22 mouse cellular contexts compared by ENCODE assay signal in genomic region chr5:124463462-124463861, GRCm38 (mm10). TPM values are rescaled to one million over a fixed set of nuclear protein-coding genes. Genes with fewer than 3 reads are reported as not detected.
DNase-seq lines count a peak whose midpoint lies in the region; ATAC-seq and TF ChIP-seq lines count a peak whose summit lies in the region.
"Had no signal": no experiment of that assay in that cellular context is flagged by ENCODE, and none has a peak within 500 bp of the region (broad histone marks: within the 10 kb centered on the region; RNA-seq: fewer than 3 reads in every experiment).

No protein-coding gene starts in this region.

- no peak overlapping the region for H3K27ac ChIP-seq in kidney, postnatal 0 days
- H3K27ac ChIP-seq in liver, postnatal 0 days (ENCODE audit: low read depth), result no peak overlapping the region
- H3K27ac ChIP-seq in liver, embryonic 11.5 days (ENCODE audit: low read depth, low read length), result no peak overlapping the region
- H3K27ac ChIP-seq: embryonic facial prominence, embryonic 13.5 days; embryonic facial prominence, embryonic 15.5 days; forebrain, embryonic 10.5 days; forebrain, embryonic 12.5 days had no signal

- H3K4me1 ChIP-seq in kidney, postnatal 0 days (replicated peaks; ENCODE audit: insufficient read depth, low read length), result no peaks in the 10 kb centered on the region
- no peaks in the 10 kb centered on the region for H3K4me1 ChIP-seq in liver, postnatal 0 days (ENCODE audit: insufficient read depth)
- H3K4me1 ChIP-seq in liver, embryonic 11.5 days (replicated peaks; ENCODE audit: control insufficient read depth, insufficient read depth, low read length), result no peaks in the 10 kb centered on the region
- H3K4me1 ChIP-seq: embryonic facial prominence, embryonic 13.5 days; embryonic facial prominence, embryonic 15.5 days; forebrain, embryonic 12.5 days had no signal

- no peak overlapping the region for H3ac ChIP-seq in myocyte (ENCODE audit: control insufficient read depth, insufficient read length)

- no peak overlapping the region for H3K4me2 ChIP-seq in kidney, postnatal 0 days (ENCODE audit: low read length)
- no peak overlapping the region for H3K4me2 ChIP-seq in liver, postnatal 0 days (ENCODE audit: low read depth, low read length)
- H3K4me2 ChIP-seq in liver, embryonic 11.5 days, result no peak overlapping the region
- H3K4me2 ChIP-seq in myocyte (ENCODE audit: low read depth), result no peak overlapping the region
- H3K4me2 ChIP-seq: embryonic facial prominence, embryonic 13.5 days; embryonic facial prominence, embryonic 15.5 days; forebrain, embryonic 12.5 days had no signal

- H3K4me3 ChIP-seq in kidney, postnatal 0 days (replicated peaks; ENCODE audit: low read depth, low read length), result no peak overlapping the region
- no peak overlapping the region for H3K4me3 ChIP-seq in liver, postnatal 0 days (ENCODE audit: low read depth, low read length)
- H3K4me3 ChIP-seq in liver, embryonic 11.5 days (ENCODE audit: low read depth, low read length), result no peak overlapping the region
- H3K4me3 ChIP-seq in myocyte, result no peak overlapping the region
- H3K4me3 ChIP-seq: embryonic facial prominence, embryonic 13.5 days; embryonic facial prominence, embryonic 15.5 days; erythroblast, embryonic 14.5 days; forebrain, embryonic 10.5 days; forebrain, embryonic 12.5 days had no signal

- no peaks in the 10 kb centered on the region for H3K27me3 ChIP-seq in kidney, postnatal 0 days (ENCODE audit: insufficient read depth, low read length)
- H3K27me3 ChIP-seq in liver, postnatal 0 days (ENCODE audit: insufficient read depth, low read length), result no peaks in the 10 kb centered on the region
- H3K27me3 ChIP-seq in liver, embryonic 11.5 days (replicated peaks; ENCODE audit: control insufficient read depth, insufficient read depth, low read length), result no peaks in the 10 kb centered on the region
- H3K27me3 ChIP-seq in myocyte (ENCODE audit: control insufficient read depth, insufficient read depth, insufficient read length), result no peaks in the 10 kb centered on the region
- H3K27me3 ChIP-seq: embryonic facial prominence, embryonic 13.5 days; embryonic facial prominence, embryonic 15.5 days; forebrain, embryonic 12.5 days had no signal

- no peak overlapping the region for H3K9ac ChIP-seq in kidney, postnatal 0 days (ENCODE audit: low read depth, low read length)
- H3K9ac ChIP-seq in liver, postnatal 0 days (replicated peaks), result no peak overlapping the region
- H3K9ac ChIP-seq in liver, embryonic 11.5 days (ENCODE audit: low read depth, low read length), result no peak overlapping the region
- H3K9ac ChIP-seq: embryonic facial prominence, embryonic 13.5 days; embryonic facial prominence, embryonic 15.5 days; forebrain, embryonic 12.5 days had no signal

- H3K79me2 ChIP-seq in myocyte (ENCODE audit: control insufficient read depth, insufficient read depth), result no peaks in the 10 kb centered on the region

- WGBS in kidney, postnatal 0 days, result 85% methylated on average over 5 of the region's 5 CpGs
- WGBS in liver, postnatal 0 days (ENCODE audit: insufficient replicate concordance), result 88% methylated on average over 5 of the region's 5 CpGs
- WGBS in liver, embryonic 11.5 days, result 86% methylated on average over 5 of the region's 5 CpGs

- no peak for TF ChIP-seq CTCF in kidney, postnatal 0 days (IDR thresholded peaks at IDR 0.05; ENCODE audit: low read depth)
- no peak for TF ChIP-seq CTCF in liver, postnatal 0 days (IDR thresholded peaks at IDR 0.05; ENCODE audit: low read depth)

- H3K36me3 ChIP-seq in kidney, postnatal 0 days (ENCODE audit: insufficient read depth, low read length), result peaks cover 31% of the 10 kb centered on the region
- peaks cover 50% of the 10 kb centered on the region for H3K36me3 ChIP-seq in liver, postnatal 0 days (replicated peaks; ENCODE audit: insufficient read depth, low read length)
- peaks cover 27% of the 10 kb centered on the region for H3K36me3 ChIP-seq in liver, embryonic 11.5 days (ENCODE audit: control insufficient read depth, insufficient read depth, low read length)
- peaks cover 30% of the 10 kb centered on the region for H3K36me3 ChIP-seq in myocyte (ENCODE audit: control insufficient read depth, insufficient read depth)

- ATAC-seq in kidney, postnatal 0 days (replicated peaks; ENCODE audit: low FRiP score, low read depth), result 0 out of 2 replicates have a peak, but pooled peaks have one; percentile 10
- ATAC-seq in liver, postnatal 0 days, result no peak
- no peak for ATAC-seq in liver, embryonic 11.5 days (replicated peaks; ENCODE audit: low FRiP score)
- ATAC-seq: forebrain, embryonic 14.5 days had no signal

- DNase-seq in kidney, postnatal 0 days (ENCODE audit: low spot score), result no peak
- no peak for DNase-seq in kidney, adult 11 months
- DNase-seq in liver, postnatal 0 days, result peak; percentile 9
- DNase-seq in liver, embryonic 11.5 days (ENCODE audit: low spot score), result no peak
- no peak for DNase-seq in lung, postnatal 4 days
- DNase-seq: adrenal gland, adult 2 months; adrenal gland, postnatal 10 days; adrenal gland, postnatal 25 days; cerebellum, adult 11 months; cerebellum, adult 18-20 months; cerebellum, adult 8-10 months; cerebellum, adult 9-11 months; cerebellum, postnatal 14 days; cerebellum, postnatal 36 days; embryo, embryonic 11 days had no signal

- no peak for TF ChIP-seq POLR2A in myocyte (IDR thresholded peaks at IDR 0.05; ENCODE audit: insufficient read length, low read depth)

- no peak for TF ChIP-seq EP300 in liver, postnatal 0 days (IDR thresholded peaks at IDR 0.05; ENCODE audit: low read depth)

- no peaks in the 10 kb centered on the region for H3K9me3 ChIP-seq in kidney, postnatal 0 days (replicated peaks; ENCODE audit: low read length)
- no peaks in the 10 kb centered on the region for H3K9me3 ChIP-seq in liver, postnatal 0 days (ENCODE audit: low read length)
- H3K9me3 ChIP-seq in liver, embryonic 11.5 days (ENCODE audit: control insufficient read depth, low read length), result no peaks in the 10 kb centered on the region
- H3K9me3 ChIP-seq: embryonic facial prominence, embryonic 13.5 days; embryonic facial prominence, embryonic 15.5 days; forebrain, embryonic 10.5 days; forebrain, embryonic 12.5 days had no signal

TF ChIP-seq in myocyte, 11 proteins besides CTCF, POLR2A, EP300 and RAD21:
- TF ChIP-seq E2F4 (IDR thresholded peaks at IDR 0.05; ENCODE audit: insufficient read depth) (no peak), POLR2AphosphoS2 (IDR thresholded peaks at IDR 0.05; ENCODE audit: insufficient read length, low read depth) (peak; percentile 75)

RNA-seq across cellular contexts. Expression of gene Rilpl2, which starts 14.7 kb away (rescaled TPM):
- polyA plus RNA-seq in kidney, postnatal 0 days (2015; fragmentation: Nextera tagmentation; extraction: Ambion mirVana), result 41.9 and 44.7 TPM in 2 replicates
- polyA plus RNA-seq in liver, postnatal 0 days (2015; fragmentation: Nextera tagmentation; extraction: Ambion mirVana), result 10.3 and 11.0 TPM in 2 replicates
- polyA plus RNA-seq in liver, embryonic 11.5 days (2014; fragmentation: Nextera tagmentation; extraction: Ambion mirVana), result 18.7 and 19.8 TPM in 2 replicates
- polyA plus RNA-seq in myocyte (2012; fragmentation: generic; extraction: Trizol), result 22.3 TPM

RNA-seq across cellular contexts. Expression of gene Snrnp35, which starts 19.5 kb away (rescaled TPM):
- 17.1 and 21.3 TPM in 2 replicates for polyA plus RNA-seq in kidney, postnatal 0 days (2015; fragmentation: Nextera tagmentation; extraction: Ambion mirVana)
- polyA plus RNA-seq in liver, postnatal 0 days (2015; fragmentation: Nextera tagmentation; extraction: Ambion mirVana), result 5.9 and 6.5 TPM in 2 replicates
- polyA plus RNA-seq in liver, embryonic 11.5 days (2014; fragmentation: Nextera tagmentation; extraction: Ambion mirVana), result 13.6 and 14.0 TPM in 2 replicates
- polyA plus RNA-seq in myocyte (2012; fragmentation: generic; extraction: Trizol), result 18.9 TPM

RNA-seq across cellular contexts. Expression of gene Kmt5a, which starts 23.7 kb away (rescaled TPM):
- 32.8 and 47.5 TPM in 2 replicates for polyA plus RNA-seq in kidney, postnatal 0 days (2015; fragmentation: Nextera tagmentation; extraction: Ambion mirVana)
- 26.7 and 30.6 TPM in 2 replicates for polyA plus RNA-seq in liver, postnatal 0 days (2015; fragmentation: Nextera tagmentation; extraction: Ambion mirVana)
- polyA plus RNA-seq in liver, embryonic 11.5 days (2014; fragmentation: Nextera tagmentation; extraction: Ambion mirVana), result 132 and 145 TPM in 2 replicates
- 58.0 TPM for polyA plus RNA-seq in myocyte (2012; fragmentation: generic; extraction: Trizol)

RNA-seq across cellular contexts. Expression of gene Sbno1, which starts 37.7 kb away (rescaled TPM):
- polyA plus RNA-seq in kidney, postnatal 0 days (2015; fragmentation: Nextera tagmentation; extraction: Ambion mirVana), result 56.2 and 70.6 TPM in 2 replicates
- 30.0 and 30.6 TPM in 2 replicates for polyA plus RNA-seq in liver, postnatal 0 days (2015; fragmentation: Nextera tagmentation; extraction: Ambion mirVana)
- polyA plus RNA-seq in liver, embryonic 11.5 days (2014; fragmentation: Nextera tagmentation; extraction: Ambion mirVana), result 75.2 and 86.4 TPM in 2 replicates
- polyA plus RNA-seq in myocyte (2012; fragmentation: generic; extraction: Trizol), result 11.3 TPM
